Mouse (Mus musculus): ENCODE data around the gene Pank3.
A peak's percentile ranks its signal among the peaks of the same experiment; 100 is the strongest.

Gene Pank3

GRCm38 (mm10) chr11:35769188-35769745 lies at the start of gene Pank3:
TSS of gene Pank3 (plus strand) at chr11:35769484.
- peak; percentile 99 for DNase-seq (ENCODE audit: low spot score)

GRCm38 (mm10) chr11:35723876-35724275 lies 45.4 kb upstream of the Pank3 start:
- DNase-seq (ENCODE audit: low spot score) = no peak

GRCm38 (mm10) chr11:35726341-35726846 lies 42.9 kb upstream of the Pank3 start:
- DNase-seq (ENCODE audit: low spot score) = no peak

GRCm38 (mm10) chr11:35728200-35728599 lies 41.1 kb upstream of the Pank3 start:
- no peak for DNase-seq (ENCODE audit: low spot score)

- no peak for DNase-seq (ENCODE audit: low spot score)
These were observed 40.1 kb upstream of the Pank3 start for GRCm38 (mm10) chr11:35729186-35729585.

GRCm38 (mm10) chr11:35732366-35732765 lies 36.9 kb upstream of the Pank3 start:
- no peak for DNase-seq (ENCODE audit: low spot score)

GRCm38 (mm10) chr11:35736817-35737216 lies 32.5 kb upstream of the Pank3 start:
- no peak for DNase-seq (ENCODE audit: low spot score)

- peak; percentile 48 for DNase-seq (ENCODE audit: low spot score)
These were observed 32.0 kb upstream of the Pank3 start for GRCm38 (mm10) chr11:35737262-35737661.

GRCm38 (mm10) chr11:35738102-35738501 lies 31.2 kb upstream of the Pank3 start:
- DNase-seq (ENCODE audit: low spot score) = no peak

GRCm38 (mm10) chr11:35743586-35743985 lies 25.7 kb upstream of the Pank3 start:
- DNase-seq (ENCODE audit: low spot score) = no peak

- DNase-seq (ENCODE audit: low spot score) = no peak
These were observed 24.7 kb upstream of the Pank3 start for GRCm38 (mm10) chr11:35744571-35744970.

- peak; percentile 88 for DNase-seq (ENCODE audit: low spot score)
These were observed 18.7 kb upstream of the Pank3 start for GRCm38 (mm10) chr11:35750578-35750977.

- no peak for DNase-seq (ENCODE audit: low spot score)
These were observed 14.3 kb upstream of the Pank3 start for GRCm38 (mm10) chr11:35754906-35755418.

- no peak for DNase-seq (ENCODE audit: low spot score)
These were observed 13.7 kb upstream of the Pank3 start for GRCm38 (mm10) chr11:35755546-35755945.

GRCm38 (mm10) chr11:35756411-35757303 lies 12.6 kb upstream of the Pank3 start:
- DNase-seq (ENCODE audit: low spot score) = no peak

- no peak for DNase-seq (ENCODE audit: low spot score)
These were observed 9.2 kb upstream of the Pank3 start for GRCm38 (mm10) chr11:35760001-35760626.

GRCm38 (mm10) chr11:35760627-35761003 lies 8.7 kb upstream of the Pank3 start:
- no peak for DNase-seq (ENCODE audit: low spot score)

GRCm38 (mm10) chr11:35766845-35767244 lies 2.4 kb upstream of the Pank3 start:
- no peak for DNase-seq (ENCODE audit: low spot score)

GRCm38 (mm10) chr11:35769746-35770437 lies 608 bp downstream of the Pank3 start:
- DNase-seq (ENCODE audit: low spot score) = peak; percentile 68

GRCm38 (mm10) chr11:35770741-35771504 lies 1.6 kb downstream of the Pank3 start:
- DNase-seq (ENCODE audit: low spot score) = no peak

GRCm38 (mm10) chr11:35775606-35776005 lies 6.3 kb downstream of the Pank3 start:
- no peak for DNase-seq (ENCODE audit: low spot score)
